Mouse (Mus musculus) kidney, postnatal 25 days (tissue): ENCODE results near the gene Pkmyt1.
"Not testable (repeated sequence)": the region's sequence is repeated elsewhere in the genome, so short reads cannot be mapped to it uniquely, and the experiment has no call there.

Experiments used
- DNase-seq, 2 experiments: peaks; one replicate each; pipeline ENCODE4 v3.0.0; 2021; ENCODE audit warnings: mixed read lengths in 2 of 2

Gene Pkmyt1

DNA sequence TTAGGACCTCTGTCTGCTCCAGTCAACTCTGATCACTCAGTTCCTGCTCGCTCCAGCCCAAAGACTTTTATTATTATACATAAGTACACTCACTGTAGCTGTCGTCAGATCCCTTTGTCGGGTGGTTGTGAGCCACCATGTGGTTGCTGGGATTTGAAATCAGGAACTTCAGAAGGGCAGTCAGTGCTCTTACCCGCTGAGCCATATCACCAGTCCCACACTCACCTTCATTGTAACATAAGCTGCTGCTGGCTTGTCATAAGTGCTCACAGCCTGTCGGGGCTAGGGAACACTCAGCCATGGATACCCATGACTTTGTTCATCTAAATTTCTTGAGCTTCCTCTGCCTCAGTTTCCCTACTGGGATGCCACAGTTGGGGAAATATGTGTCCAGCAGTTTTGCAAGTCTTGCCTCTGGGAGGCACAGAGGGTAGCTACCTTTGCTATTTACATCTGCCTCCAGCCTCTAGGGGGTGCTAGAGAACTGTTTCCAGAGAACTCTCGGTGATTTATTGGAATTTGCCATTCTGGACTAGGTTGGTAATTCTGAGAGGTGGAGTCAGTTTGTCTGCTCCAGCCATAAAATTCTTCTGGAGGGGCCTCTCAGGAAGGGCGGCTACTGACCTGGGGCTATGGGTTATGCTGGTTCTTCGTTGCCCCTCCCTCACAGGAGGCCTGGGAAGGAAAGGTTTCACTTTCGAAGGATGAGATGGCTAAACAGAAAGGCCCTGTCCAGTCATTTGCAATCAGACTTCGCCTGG is 22.7 kb downstream of the Pkmyt1 start:
- DNase-seq = peak; percentile 83 to 91

DNA sequence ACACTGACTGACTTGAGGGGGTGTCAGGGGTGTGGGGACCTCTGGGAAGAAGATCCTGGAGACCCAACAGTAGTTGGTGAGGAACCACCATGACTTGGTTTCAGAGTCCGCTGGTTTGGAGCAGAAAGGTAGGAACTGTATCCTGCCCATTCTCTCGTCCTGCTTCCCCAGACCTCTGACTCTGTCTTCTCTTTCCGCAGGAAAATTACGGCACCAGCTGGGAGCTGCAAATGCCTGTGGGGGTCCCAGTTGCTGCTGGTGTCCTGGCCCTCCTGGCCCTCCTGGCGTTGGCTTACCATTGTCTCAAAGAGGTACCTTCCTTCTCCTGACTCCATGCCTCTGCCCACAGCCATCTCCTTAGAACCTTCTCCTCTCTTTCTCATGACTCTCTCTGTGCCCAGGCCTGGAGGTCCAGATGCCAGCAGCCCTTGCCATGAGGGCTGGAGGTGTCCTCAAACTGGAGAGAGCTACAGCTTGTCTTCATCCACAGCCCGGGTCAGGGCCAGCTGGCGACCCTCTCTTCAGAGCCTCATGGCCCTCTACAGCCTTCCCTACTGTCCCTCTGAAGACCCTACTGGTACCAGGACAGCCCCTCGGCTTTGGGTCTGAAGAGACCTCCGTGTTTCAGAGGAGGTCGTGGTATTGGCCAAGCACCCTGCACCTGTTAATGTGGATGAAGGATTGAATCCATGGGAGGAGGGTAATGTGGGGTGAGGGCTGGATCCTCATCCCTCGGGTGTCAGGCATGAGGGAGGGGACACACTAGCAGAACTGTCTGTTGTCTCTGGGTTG is 23.5 kb downstream of the Pkmyt1 start:
- no peak for DNase-seq

DNA sequence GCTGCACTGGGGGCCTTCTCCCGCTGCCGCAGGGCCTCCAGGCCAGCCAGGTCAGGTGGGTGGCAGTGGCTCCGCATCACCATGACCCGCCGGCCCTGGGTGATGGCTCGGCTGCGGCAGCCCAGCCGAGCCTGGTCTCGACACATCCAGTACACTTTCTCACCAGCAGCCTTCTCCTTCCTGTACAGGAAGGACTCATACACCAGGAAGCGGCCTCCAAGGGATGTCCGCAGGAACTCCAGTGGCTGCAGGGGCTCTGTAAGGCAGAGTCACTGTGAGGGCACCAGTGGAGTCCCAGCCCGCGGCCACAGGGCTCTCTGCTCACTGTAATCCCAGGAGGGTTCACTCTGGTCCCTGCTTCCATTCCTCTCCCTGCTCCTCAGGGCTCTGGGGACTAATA is 29.6 kb downstream of the Pkmyt1 start:
- peak; percentile 33 to 70 for DNase-seq

DNA sequence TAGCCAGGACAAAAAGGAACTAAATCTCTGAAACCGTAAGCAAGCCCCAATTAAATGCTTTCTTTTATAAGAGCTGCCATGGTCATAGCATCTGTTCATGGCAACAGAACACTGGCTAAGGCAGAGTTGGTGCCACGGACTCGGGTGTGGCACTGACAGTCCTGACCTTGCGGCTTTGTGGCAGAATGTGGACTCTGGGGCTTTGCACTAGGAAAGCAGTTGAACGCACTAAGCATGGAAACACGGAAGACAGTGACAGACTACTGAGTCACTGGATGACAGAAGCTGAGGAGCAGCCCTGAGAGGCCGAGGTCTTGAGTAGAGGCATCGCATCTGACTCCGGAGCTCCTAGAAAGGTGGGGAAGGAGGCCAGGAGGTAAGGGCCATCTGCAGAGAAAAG is 31.4 kb downstream of the Pkmyt1 start:
- no peak for DNase-seq

DNA sequence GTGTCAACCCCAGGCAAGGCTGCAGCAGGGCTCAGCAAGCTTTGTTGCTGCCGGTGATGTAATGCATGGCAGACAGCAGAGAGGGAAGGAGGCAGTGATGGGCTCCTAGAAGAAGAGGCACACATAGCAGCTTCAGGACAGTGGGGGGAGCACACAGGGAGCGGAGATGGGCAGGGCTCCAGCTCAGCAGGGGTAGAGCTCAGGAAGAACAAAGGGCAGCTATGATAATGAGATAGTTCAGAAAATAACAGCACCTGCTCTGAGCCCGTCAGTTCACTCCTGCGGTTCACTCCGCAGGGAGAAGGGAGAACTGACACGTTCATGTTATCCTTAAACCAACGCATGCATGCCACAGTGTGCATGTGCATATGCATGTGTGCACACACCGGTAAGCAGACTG is 32.7 kb downstream of the Pkmyt1 start:
- peak in 1 of 2 experiments; percentile 21 for DNase-seq

DNA sequence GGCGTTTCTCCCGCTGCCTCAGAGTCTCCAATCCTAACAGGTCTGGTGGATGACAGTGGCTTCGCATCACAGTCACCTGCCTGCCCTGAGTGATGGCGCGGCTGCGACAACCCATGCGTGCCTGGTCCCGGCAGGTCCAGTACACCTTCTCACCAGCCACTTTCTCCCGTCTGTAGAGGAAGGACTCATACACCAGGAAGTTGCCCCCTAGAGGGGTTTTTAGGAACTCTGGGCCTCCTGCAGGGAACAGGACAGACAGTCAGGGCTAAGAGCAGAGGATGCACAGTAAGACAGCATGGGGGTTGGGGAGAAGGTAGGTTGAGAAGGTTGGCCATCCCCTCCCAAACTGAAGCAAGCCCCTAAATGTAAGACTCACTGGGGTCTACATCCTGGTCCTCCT is 34.1 kb downstream of the Pkmyt1 start:
- DNase-seq = no peak

DNA sequence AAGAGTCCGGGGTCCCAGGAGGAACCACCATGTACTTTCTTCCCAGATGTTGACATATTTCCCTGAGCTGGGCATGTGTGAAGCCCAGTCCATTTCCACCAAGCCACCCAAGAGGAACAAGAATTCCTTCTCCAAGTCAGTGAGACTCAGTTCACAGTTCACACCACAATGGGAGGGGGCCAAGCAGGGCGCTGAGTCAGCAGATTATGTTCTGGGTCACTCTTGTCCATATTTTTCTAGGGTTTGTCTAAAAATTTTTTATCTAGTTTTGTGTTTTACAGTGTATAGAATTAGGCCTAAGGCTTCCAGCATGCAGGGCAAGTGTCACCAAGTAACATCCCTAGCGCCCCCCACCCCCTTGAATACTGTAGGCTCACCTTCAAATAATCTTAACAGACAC is 35.0 kb downstream of the Pkmyt1 start:
- DNase-seq = no peak

DNA sequence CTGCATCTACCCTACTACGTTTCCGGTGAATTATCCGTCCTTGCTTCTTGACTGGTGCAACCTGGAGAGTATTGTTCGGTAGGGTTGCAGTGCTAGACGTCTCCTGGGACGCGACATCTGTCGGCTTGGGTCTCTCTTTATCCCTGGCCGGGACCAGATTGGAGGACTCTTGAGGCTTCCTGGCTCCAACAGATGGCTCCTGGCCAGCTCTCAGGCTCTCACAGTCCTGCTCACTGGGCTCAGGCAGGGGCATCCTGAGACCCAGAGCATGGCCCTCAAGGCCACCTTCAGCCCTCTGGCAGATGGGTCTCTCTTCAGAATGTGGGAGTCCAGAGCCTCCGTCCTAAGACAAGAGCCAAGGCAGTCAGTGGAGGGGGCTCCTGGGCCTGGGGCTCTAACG is 36.8 kb downstream of the Pkmyt1 start:
- no peak for DNase-seq

DNA sequence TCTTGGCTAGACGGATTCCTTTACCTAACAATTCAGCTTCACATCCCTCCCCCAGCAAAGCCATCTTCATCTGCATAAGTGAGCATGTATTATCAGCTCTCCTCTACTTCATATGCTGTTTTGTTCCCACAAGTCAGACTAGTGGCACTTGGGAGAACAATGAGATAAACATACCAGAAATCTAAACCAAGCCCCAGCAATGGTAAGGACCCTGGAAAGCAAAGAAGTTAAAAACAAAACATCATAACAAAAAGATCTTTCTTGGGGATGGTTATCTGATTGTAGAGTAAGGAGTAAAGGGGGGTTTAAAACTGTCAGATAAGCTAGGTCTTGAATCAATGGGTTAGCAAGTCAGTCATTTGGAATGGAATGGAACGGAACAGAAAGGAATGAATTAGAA is 44.4 kb downstream of the Pkmyt1 start:
- DNase-seq = no peak

DNA sequence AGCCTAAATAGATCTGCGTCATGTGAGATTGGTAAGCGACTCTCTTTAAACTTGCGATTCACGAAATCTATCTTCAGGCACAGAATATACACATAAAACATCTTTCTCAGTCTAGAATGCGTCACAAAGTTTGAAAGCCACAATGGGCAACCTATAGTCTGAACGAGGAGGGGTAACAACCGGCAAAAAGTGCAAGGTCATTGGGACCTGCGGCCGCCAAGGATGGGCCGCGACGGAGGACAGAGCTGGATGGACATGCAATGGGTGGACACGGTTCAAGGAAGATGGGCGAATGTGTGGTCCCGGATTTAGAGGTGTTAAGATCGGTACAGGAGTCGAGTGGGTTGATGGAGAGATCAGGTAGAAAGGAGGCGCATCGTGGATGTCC is 44.8 kb downstream of the Pkmyt1 start:
- DNase-seq = peak in 1 of 2 experiments; percentile 23

DNA sequence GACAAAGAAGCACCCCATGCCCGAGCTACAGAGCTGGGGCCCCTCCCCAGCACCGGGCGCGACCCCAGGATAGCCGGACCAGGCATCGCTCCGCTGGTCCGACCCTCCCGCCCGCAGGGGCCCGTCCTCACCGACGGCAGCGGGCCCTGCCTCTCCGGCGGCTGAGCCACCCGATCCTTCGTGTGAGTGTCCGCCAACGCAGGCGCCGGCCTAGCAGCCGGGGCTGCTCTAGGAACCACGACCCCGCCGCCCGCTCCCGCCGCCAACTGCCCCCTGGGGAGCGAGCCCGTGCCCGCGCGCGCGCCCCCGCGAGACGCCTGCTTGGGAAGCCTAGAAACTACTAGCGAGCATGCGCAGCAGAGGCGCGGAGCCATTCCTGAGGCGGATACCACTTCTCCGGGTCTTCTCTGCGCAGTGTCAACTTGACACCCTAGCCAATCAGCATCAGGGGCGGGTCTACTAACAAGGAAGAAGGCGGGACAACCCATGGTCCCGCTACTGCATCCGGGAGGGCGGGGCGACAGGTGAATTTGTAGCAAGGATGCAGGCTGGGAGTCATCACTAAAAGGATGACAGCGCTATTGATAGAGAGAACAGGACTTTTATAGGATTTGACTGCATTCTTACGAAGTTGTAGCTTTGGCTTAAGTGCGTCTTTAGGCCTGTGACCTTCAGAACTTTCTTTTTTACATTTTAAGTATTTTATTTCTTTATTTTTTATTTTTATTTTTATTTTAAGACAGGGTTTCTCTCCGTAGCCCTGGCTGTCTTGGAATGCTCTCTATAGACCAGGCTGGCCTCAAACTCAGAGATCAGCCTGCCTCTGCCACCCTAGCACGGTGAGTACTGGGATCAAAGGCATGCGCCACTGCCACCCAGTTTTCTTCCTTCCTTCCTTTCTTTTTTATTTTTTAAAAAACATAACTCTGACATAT is 45.4 kb downstream of the Pkmyt1 start, which contains the start of gene Flywch1:
Gene Flywch1, minus strand, starts transcription at position 319 of the 935 bp plus-strand sequence.
- DNase-seq = peak; percentile 99

DNA sequence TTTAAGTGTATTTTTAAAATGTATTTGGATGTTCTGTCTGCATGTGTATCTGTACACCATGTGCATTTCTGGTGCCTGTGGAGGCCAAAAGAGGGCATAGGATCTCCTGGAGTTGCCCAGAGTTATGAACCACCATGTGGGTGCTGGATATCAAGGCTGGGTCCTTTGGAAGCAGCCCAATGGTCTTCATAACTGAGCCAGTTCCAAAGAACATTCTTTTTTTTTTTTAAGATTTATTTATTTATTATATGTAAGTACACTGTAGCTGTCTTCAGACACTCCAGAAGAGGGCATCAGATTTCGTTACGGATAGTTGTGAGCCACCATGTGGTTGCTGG is 46.1 kb downstream of the Pkmyt1 start:
- not testable (repeated sequence) for DNase-seq

DNA sequence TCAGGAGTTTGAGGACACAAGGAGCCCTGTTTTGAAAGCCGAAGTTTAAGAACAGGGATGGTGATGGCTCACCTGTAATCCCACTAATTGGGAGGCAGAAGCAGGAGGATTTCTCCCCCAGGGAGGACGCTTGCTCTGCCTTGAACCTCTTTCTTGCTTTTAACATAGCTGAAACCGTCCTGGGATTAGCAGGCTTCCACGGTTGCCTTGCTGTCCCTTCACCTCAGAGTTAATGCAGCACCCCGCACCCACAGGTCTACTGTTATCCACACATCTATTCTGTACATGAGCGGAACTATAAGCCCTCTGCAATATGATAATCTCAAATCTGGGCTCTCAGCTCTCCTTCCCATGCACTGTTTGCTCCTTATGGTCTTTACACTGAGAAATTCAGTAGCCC is 47.5 kb downstream of the Pkmyt1 start:
- DNase-seq = no peak

DNA sequence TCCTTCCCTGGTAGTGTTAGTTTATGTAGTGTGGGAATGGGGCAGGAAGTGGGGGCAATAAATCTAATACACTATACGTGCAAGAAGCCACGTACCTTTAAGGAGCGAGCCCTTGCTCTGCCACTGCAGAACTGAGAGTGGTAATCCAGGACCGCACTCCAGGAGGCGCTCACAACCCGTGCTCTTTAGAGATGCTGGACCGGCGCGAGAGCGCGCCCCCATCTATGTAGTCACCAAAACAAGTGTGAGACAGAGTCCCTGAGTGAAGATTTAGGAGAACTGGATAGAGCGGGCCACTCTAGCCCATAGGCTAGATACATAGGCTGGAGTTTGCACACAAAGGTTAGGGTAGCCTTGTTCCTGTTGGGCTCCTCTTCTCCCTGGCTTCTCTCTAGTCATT is 48.0 kb downstream of the Pkmyt1 start:
- DNase-seq = peak; percentile 90 to 92

DNA sequence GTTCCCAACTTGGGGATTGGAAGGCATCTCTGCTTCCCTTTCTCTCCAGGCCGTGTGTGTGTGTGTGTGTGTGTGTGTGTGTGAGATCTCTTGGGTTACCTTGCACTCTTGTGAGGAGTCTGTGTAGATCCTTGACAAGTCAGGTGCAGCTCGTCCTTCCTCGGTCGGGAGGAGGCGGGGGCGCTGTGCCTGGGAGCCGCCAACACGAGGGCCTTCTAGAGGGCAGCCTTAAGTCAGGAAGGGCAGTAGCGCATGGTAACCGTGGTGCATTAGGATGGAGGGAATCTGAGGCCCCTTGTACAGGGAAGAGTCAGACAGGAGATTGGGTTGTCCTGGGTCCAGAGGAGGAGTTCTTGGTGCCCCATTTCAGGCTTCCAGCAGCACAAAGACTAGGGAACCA is 50.1 kb downstream of the Pkmyt1 start:
- no peak for DNase-seq

DNA sequence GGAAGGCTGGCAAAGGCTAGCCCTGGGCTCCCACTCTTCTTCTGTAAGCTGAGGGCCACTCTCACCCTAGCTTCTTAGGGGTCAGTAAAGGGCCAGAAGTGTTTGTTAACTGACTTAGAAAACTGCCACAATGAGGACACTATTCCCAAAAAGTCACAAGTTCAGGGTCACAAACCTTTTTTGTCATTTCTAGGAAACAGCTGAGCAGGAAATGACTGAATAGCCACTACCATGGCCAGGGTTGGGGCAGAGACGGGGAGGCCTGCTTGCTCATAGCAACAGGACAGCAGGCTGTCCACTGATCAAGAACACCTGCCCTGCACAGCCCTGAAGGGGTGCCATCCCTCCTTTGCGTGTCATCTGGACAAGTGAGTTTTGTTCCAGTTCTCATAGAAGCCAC is 51.0 kb downstream of the Pkmyt1 start:
- peak in 1 of 2 experiments; percentile 15 for DNase-seq

DNA sequence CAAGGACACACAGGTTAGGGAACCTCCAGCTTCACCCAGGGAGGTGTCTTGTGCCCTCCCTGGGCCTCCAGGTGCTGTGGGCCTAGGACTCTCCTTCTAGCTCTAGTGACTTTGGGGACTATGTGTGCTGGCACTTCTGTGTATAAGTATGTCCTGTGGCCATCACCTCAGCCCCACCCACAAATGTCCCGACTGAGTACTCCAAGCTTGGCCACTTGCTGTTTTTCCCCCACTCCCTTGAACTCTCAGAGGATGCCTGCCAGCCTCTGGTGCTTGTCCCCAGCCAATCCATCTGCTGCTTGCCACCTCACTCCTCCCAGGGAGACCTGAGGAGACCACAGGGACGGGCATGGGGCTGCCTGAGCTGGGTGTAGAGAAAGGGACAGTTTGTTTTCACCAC is 52.3 kb downstream of the Pkmyt1 start:
- no peak for DNase-seq

DNA sequence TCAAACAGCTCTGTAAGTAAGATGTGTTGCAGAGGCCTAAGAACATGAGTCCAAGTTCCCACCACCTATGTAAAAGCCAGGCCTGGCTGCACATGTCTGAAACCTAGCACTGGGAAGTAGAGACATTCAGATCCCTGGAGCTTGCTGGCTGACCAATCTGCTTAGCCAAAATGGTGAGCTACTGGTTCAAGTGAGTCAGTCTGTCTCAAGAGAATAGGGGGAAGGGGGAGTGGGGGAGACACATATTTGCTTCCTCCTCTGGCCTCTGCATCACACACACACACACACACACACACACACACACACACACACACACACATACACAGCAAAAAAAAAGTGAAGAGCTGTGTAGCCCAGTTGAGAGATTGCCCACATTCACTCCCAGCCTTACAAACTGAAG is 57.2 kb downstream of the Pkmyt1 start:
- DNase-seq = no peak

DNA sequence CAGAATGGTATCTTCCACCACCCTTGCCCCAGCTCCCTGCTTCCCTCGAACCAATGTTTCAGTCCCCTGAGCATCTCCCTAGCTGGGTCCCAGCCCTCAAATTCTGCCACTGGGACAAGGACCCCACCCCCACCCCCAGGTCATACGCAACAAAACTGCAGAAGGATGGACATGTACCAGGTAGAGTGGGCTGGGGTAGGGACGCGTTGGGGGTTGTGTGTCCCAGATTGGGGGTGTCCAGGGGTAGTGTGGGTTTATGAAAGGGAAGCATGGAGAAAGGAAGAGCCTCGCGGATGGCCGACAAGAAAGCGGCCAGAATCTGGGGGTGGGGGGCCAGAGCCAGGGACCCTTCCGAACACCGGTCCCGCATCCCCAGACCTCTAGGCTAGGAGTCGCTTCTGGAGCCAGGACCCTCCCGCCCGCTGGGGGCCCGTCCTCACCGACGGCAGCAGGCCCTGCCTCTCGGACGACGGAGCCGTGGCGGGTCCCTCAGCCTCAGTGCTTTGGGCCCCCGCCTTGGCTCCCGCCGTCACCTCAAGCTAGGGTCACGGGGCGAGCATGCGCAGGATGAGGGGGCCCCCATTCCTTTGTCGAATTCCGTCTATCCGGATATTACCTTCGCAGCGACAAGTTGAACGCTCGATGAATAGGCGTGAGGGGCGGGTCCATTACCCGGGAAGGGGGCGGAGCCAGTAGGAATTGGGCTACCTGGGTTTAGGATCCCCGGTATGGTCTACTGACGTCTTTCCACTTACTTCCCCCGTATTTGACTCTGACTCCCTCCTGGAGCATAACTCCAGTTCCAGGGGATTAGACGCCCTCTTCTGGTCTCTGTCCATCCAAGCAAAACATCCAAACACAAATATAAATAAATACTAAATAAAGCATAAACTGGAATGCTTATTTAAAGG is 59.7 kb downstream of the Pkmyt1 start, which contains the start of gene Flywch2:
Gene Flywch2, minus strand, starts transcription at position 521 of the 911 bp plus-strand sequence.
- DNase-seq = peak; percentile 88 to 91
